Mouse (Mus musculus): ENCODE measurements around the gene Pard6b.
"Not testable (repeated sequence)": the region's sequence is repeated elsewhere in the genome, so short reads cannot be mapped to it uniquely, and the experiment has no call there.

Pard6b gene

DNA sequence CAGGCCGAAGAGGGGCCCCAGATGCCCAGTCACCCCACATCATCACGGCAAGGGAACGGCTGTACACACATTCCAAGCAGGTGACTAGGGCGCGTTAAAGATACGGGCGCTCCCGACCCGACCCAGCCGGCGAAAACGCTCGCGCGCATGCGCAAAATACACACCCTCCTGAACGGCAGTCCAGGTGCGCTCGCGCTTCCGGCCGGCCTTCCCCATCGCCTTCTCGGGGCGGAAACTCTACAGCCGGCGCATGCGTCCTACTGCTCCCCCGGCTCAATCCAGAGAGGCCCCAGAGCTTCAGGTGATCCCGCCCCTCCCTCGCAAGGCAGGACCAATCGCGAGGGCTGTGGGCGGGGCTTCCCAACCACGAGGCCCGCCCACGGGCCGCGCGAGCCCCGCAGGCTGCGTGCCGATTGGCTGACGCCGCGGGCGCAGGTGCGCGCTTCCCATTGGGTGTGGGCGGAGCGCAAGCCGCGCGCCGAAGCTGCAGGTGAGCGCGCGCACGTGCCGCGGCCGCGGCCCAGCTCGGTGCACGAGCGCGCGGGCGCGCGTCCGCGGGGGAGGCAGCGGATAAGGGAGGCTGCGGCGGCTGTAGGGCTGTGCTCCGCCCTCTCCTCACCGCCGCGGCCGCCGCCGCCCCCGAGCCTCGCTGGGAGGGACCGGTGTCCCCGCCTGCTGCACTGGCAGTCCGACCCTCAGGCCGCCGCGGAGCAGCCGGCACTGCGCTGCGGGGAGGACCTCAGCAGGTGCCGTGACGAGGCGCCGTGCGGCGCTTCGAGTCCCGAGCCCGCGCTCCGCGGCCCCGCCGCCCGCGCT lies at the start of gene Pard6b:
TSS of gene Pard6b (plus strand) at position 574 of the 816 bp plus-strand sequence.
- DNase-seq, result peak; percentile 93

DNA sequence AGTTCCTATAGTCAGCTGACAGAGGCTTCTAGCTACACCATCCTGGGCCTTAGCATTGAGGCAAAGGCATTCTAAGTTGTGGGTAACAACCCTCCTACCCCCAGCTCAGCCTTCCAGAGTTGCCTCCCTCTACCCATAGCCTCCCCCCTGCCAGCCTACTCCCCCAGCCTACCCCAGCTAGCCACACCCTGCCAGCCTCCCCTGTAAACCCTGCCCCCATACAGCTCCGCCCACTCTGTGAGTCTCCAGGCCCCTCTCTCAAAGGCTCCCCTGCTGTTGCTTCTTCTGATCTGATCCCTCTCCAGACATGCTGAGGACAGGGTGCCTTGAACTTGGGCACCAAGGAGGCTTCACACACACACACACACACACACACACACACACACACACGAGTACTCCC lies 49.0 kb upstream of the Pard6b start:
- no peak for DNase-seq

DNA sequence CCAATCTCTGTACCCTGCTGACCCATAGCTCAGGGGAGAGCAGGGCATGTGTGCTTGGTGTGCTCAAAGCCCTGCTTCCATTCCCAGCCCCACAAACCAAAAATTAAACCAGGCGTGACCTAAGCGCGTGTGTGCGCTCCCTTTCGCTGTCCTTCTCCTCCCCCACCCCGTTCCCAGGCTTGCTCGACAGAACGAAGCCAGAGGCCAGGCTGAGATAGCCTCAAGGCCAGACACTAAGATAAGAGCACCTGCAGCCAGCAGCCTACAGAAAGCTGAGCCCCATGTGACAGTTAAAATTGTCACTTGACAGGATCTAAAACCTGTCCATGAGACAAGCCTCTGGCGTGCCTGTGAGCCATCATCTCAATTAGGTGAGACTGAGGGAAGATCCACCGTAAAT lies 46.9 kb upstream of the Pard6b start:
- no peak for DNase-seq

DNA sequence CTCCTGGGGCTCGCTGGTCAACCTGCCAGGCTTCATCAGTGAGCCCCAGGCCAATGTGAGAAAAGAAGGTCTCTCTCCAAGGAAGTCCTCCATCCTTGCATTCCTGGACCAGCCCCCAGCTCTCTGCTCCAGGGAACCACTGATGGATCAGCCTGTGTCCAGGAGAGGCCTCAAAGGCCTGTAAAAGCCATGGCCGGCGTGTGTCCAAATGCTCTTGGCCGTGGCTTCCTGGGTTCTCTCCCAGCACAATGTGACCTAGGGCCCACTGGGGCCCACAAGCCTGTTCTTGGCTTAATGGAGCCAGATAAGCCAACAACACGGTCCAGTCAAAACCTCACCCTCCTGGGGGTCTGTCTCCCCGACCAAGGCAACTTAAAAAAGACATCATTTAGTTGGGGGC lies 44.9 kb upstream of the Pard6b start:
- DNase-seq, result no peak

DNA sequence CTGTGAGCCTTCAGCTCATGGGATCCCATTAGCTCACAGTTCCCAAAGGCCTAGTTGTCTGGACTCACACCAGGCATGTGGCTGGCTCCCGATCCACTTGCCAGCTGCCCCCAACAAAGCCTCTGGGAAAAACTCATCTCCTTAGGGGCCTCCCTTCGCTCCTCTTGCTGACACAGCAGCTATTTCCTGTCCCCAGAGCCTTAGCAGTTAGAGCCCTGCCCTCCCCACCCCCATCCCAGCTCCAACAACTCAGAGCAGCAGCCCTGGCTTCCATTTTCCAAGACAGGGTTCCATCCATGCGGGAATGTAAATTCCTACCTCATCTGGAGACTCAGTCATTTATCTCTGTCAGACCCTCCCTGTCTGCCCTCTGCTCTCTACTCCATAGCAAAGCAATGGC lies 43.7 kb upstream of the Pard6b start:
- peak; percentile 9 for DNase-seq

DNA sequence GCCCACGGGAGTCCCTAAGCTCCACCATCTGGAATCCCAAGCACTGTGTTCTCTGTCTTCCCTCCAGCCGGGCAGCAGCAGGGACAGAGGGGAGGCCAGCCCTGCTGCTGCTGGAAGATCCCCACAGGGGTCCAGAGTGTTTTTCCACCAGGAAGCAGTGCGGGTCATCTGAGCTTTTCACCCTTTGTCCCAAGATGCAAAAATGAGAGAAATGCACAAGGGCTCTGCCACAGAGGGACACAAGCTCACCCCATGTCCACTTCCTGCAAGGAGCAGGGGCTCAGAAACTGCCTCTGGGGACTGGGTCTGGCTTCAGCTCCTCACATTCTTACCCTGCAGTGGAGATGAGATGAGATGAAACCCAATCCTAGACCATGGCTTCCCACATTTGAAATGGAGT lies 40.1 kb upstream of the Pard6b start:
- peak; percentile 9 for DNase-seq

DNA sequence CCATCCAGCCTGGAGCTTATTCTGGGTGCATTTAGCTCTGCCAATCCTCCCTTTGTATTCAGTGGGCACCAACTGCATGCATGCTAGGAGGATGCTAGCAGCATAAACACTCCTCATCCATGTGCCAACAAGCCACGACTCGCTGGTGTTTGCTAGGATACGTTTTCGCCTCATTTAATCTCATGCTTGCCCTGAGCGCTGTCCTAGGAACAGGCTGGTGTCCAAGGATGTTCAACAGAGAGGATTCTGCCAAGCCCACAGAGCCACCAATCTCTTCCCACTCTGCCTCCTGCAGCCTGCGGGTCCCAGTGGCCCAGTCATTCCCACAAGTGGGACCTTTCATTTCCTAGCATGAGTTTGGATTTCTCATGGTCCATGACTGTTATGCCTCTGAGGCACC lies 38.8 kb upstream of the Pard6b start:
- no peak for DNase-seq

DNA sequence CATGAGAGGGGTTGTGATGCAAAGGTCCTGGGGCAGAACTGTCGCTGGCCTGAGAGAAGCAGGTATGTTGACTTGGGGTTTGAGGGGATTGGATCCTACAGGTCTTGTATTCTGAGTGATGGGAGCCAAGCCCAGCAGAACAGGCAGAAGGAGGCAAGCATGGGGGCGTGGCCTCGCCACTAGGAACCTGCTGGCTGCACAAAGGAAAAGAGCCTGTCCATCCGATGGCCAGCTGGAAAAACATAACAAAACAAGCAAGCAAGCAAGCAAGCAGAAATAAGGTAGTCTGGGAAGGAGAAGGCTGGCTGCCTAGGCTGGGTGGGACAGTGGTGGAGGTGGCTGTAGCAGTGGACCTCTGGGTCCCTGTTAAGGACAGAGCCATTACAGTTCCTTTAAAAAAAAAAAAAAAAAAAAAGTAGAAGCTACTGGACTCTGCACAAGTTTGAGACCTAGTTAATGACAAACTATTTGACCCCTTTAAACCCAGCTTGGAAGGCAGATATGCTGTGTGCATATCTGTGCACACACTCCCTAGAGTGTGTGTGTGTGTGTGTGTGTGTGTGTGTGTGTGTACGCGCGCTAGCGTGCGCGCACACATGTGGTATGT lies 36.0 kb upstream of the Pard6b start:
- peak; percentile 77 for DNase-seq

DNA sequence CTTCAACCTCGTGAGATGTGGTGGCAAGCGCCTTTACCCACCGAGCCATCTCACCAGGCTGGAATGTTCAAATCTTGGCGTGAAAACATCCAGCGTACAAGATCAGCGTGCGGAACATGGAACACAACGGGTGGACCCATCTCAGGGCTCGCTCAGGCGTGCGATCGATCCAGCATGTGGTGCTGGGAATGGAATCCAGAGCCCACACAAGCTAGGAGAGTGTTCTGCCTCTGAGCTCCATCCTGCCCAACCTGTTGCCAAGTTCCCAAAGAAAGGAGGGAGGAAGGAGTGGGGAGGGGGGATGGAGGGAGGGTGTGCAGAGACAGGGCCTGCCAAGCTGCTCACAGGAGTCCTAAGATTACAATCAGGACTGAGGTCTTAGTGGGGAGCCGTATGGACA lies 35.4 kb upstream of the Pard6b start:
- DNase-seq, result peak; percentile 59

DNA sequence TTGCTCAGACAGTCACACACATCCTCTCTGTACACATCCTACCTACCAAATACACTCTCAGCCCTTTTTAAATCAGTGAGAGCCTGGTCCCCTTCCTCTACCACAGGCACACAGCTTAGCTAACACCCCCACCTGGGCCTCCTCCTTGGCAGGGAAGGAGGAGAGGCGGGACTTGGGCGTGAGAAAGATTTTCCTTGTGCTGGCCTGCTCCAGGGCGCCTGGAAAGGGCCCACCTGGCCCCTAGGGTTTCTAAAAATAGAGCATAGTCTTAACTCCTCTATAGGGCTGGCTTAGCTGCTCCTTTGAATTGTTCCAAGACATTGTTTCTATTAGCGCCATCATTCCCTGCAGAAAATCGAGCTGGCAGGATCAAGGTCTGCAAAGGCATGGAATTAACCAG lies 35.0 kb upstream of the Pard6b start:
- peak; percentile 62 for DNase-seq

DNA sequence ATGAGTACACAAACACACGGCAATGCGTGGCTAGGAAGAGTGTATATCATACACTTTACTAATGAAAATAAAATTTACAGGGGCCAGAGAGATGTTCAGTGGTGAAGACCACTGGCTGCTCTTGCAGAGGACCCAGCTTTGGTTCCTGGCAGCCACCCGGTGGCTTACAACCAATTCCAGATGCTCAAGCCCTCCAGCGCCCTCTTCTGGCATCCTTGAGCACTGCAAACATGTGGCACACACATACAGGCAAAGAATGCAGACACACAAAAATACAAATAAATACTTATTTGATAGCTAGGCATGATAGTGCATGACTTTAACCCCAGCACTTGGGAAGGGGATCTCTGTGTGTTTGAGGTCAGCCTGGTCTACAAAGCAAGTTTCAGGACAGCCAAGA lies 34.3 kb upstream of the Pard6b start:
- no peak for DNase-seq

DNA sequence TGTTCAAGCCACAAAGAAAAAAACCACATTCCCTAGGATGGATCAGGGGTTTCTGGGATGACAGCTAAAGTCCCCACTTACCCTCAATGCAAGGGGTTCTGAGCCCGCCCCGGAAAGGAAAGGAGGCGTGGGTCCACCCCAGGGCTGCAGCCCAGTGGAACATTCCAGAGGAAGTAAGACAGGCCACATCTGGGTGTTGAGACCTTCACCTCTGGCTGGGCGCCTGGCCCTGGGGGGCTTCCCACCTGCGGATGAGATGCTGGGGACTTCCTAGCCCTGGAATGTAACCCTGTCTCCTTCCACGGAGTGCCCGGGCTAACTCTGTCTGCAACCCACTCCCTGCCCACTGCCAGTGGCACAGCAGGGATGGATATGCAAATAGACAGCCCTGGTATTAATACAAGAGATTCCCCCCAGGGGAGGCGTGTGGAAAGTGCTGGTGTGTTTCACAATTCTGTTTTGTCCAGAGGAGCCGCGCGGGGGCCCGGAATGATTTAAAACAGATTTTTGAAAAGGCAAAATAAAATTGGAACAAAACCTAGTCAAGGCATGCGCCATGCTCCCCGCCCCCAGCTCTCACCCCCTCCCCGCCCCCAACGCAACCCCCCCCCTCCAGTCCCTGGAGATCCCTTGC lies 31.7 kb upstream of the Pard6b start:
- DNase-seq, result no peak

DNA sequence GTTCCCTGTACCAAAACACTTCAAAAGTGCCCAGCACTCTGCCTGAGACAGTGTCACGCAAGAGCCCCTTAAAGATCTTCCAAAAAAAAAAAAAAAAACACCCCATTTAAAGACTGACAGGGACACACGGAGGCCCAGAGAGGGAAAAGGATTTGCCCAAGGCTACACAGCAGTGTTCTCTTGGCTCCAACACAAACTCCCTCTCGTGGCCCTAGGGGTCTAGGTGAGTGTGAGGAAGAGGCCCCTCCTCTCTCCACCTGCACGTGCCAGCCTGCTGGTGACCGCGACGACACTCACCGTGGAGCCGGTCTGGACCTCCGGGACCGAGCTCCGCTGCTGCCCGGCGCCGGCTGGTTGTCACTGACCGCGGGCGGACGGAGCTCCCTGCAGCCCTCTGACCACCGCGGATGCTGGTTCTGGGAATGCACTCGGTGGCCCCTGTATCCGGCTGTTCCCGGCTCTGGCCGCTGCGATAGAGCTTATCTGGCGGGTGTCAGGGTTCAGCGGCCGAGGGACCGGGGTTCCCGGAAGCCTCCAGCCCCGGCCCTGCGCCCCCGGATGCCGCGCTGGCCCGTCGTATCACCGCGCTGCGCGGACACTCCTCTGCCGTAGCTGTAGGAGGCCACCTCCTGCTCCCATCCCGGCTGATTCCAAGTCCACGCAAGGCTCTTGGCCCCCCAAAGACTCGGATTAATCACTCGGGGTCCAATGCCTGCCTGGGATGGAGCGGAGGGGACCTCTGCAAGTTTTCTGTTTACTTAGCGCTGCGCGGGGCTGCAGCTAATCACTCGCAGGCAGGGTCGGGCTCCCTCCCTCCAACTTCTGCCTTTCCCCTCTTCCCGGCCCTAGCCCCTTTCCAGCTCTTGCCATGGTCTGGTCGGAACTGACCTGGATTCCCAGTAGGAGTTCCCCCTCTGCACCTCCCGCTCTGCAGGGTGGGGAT lies 30.5 kb upstream of the Pard6b start:
- peak; percentile 69 for DNase-seq

DNA sequence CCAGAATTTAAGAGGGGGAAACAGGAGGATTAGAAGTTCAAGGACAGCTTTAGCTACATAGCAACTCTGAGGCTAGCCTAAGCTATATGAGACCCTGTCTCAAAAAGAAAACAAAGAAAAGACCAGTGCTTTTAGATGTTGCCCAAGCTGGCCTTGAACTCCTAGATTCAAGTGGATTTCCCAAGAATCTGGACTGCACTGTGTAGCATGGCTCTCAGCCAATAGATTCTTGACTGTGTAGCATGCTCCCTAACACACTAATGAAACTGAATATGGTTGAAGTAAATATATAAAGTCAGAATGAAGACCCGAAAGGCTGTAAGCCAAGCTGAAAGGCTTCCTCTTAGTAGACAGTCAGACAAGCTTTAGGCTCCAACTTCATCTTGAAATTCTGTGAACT lies 28.6 kb upstream of the Pard6b start:
- no peak for DNase-seq

DNA sequence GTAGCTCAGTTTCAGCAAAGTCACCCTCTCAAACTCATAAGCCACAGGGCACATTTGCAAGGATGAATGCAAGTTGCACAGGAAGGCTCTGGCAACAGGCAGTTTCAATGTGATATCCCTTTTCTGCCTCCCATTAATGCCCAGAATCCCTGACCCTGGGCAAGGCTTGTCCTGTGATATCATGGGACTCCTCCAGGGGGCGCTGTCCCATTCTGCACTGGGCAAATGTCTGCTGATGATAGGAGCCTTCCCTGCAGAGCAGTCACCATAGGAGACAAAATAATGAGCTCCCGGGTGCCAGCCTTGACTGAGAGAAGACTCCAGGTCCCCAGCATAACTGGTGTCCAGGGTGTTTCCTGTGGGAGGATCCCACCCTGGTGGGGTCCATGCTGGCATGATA lies 28.1 kb upstream of the Pard6b start:
- peak; percentile 80 for DNase-seq

DNA sequence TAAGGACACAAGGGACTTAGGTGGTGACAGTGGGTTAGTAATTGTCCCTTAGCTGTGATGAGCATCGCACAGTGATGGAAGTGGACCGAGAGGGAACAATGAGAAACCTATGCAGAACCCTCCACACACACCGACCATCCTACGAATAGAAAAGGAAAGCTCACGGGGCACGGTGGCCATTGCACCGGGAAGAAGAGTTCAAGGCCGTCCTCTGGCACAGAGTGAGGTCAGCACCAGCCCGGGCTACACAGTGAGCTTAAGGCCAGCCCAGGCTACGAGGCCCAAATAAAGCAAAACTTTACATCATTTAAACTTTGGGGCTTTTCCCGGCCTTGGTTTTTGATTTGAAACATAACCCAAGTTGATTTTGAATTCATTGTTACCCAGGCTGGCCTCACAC lies 26.7 kb upstream of the Pard6b start:
- no peak for DNase-seq

DNA sequence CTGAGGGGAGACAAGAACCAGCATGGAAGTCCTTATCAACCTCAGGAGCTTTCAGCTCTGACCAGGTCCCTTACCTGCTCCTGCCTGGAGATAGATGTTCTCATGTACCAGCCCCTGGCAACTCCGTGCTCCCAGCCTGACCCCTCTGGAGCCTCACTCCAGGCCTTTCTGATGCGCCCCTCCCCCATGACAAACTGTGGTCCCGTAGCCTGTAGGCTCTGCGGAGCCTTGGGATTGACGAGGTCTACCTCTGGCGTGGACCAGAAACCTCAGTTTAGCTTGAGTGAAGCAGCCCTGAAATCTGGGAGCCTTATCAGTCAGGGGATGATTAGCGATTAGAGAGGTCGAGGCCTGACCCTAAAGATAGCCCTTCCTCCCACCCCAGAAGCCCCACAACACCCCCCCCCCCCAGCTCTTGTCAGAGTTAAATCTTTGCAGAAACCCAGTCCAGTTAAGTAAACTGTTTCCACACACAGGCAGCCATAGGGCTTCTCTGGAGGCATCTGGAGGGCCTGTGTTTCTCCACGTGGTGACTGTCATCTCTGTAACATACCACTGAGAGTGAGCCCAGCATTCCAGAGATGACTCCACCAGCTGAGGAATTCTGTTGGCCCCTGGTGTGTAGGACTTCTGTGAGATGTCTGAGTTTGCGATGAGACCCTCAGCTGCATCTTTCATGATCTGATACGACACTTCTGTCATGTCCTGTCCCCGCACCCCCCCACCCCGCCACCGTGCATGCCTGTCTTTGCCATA lies 24.7 kb upstream of the Pard6b start:
- no peak for DNase-seq

DNA sequence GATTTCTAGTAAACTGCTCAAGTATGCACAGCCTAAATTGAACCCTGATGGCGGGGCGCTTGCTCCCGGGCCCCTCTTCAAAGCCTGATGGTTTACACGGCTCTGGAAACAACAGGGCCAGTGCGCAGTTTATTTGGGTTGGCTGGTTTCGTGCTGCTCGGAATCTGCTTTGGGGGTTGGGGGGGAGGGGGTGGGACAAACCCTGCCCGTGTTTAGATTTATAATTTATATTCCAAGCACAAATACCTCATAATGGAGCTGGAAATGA lies 24.2 kb upstream of the Pard6b start:
- DNase-seq, result no peak

DNA sequence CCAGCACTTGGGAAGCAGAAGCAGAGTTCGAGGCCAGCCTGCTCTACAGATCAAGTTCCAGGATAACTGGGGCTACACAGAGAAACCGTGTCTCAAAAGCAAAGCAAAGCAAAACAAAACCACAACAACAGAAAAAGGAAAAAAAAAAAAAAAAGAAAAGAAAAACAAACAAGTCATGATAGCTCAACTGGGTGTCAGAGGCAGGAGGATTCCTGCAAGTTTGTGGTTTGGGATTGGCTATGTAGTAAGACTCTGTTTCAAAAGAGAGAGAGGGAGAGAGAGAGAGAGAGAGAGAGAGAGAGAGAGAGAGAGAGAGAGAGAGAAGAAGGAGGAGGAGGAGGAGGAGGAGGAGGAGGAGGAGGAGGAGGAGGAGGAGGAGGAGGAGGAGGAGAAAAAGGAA lies 22.9 kb upstream of the Pard6b start:
- DNase-seq, result not testable (repeated sequence)

DNA sequence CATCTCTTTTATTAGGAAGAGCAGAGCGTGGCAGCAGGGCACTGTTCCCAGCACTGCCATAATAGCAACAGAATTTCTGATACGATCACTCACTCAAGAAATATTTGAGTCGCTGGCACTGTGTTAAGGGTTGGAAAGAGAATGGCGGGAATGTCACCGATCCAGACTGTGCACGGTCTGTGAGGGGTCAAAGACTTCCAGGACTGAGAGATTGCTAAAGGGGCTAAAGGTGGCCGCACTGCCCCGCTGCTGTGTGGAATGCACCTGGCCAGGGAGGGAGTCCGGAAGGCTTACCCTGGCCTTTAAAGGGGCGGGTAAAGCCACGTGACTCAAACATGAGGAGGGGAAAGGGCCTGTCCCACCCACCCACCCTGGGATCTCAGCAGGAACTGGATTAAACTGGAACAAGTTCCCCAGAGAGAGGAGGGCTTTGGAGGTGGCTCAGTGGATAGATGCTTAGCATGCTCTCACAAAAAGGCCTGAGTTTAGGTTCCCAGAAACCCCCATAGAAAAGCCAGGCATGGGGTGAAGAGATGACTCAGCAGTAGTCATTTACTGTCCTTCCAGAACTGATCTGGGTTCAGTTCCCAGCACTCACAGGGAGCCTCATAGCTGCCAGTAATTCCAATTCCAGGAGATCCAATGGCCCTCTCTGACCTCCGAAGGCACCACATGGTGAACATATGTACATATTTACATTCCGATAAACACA lies 22.2 kb upstream of the Pard6b start:
- DNase-seq, result no peak

DNA sequence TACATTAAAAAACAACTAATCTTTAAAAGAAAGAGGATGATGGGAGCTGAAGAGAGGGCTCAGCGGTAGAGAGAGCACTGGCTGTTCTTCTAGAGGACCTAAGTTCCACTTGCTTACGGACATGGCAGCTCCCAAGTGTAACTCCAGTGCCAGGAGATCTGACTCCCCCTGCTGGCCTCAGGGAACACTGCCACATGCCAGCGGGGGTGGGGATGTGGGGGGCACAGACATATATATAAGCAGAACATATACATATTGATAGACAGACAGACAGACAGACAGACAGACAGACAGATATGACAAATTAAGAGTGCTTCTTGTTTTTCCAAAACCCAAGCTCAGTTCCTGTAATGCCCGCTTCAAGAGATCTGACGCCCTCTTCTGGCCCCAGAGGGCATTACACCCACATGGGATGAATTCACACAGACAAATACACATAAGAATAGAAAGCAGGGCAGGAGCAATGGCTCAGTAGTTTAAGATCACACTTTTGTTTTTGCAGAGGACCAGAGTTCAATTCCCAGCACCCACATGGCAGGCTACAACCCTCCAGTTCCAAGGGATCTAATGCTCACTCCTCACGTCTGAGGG lies 21.5 kb upstream of the Pard6b start:
- no peak for DNase-seq

DNA sequence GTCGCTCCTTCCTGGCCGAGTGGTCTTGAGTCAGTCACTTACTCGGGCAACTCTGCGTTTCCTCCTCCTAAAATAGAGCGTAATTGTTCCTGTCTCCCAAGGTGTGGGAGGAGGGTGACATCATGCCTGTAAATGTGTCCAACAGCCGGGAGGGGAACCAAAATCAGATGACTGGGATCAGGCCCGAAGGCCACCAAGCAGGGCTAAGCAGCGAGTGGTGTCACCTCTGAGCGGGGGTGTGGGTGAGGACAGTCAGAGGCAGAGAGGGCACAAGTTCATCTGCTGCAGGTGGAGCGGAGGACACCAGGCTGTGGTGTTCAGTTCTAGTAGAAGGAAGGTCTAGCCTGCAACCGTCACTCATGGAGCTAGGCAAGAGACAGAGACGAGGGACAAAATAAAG lies 17.1 kb upstream of the Pard6b start:
- DNase-seq, result no peak
